Mouse (Mus musculus): ENCODE measurements around the gene Arhgap36. TPM values are rescaled to one million over a fixed set of nuclear protein-coding genes. Genes with fewer than 3 reads are reported as not detected.

Gene Arhgap36
- polyA plus RNA-seq, 1 experiment from 2014 or later = 1.8 TPM

Other genes starting within 250 kb of the Arhgap36 start
- 5.8 and 5.9 TPM in 2 replicates for gene Enox2, start 175.7 kb upstream of the Arhgap36 start, polyA plus RNA-seq (2014; fragmentation: Nextera tagmentation; extraction: Ambion mirVana)
- gene Olfr1320, start 208.4 kb downstream of the Arhgap36 start, polyA plus RNA-seq (2014; fragmentation: Nextera tagmentation; extraction: Ambion mirVana) = not detected in 2 replicates

All from heart, embryonic 14.5 days (tissue).